Mouse (Mus musculus) megakaryocyte, adult 5-6 weeks (primary cell): ENCODE data around the gene Lrrc8b. TPM values are rescaled to one million over a fixed set of nuclear protein-coding genes. Genes with fewer than 3 reads are reported as not detected.

Experiments
- total RNA-seq, 2 experiments: library from RNA; stranded (forward) in 1 of 2; stranded (reverse) in 1 of 2; fragments of 153-499, 151-499 nt in 1 of 2; fragments of 221-1000, 200-1000 nt in 1 of 2; gene quantifications; 2 replicates each; pipeline versions ENCODE4 v1.2.3 to v1.2.4; 2015 to 2017

Gene Lrrc8b
- total RNA-seq, 2 experiments from 2014 or later = 9.6 to 23.7 TPM

Other genes starting within 250 kb of the Lrrc8b start
- gene Gbp10, start 176.2 kb upstream of the Lrrc8b start, total RNA-seq (2015) = not detected in 2 replicates
- gene Gbp10, start 176.2 kb upstream of the Lrrc8b start, total RNA-seq (2017) = not detected in 2 replicates
- gene Gm43302, start 122.1 kb upstream of the Lrrc8b start, total RNA-seq (2015) = not detected in 2 replicates
- gene Gm43302, start 122.1 kb upstream of the Lrrc8b start, total RNA-seq (2017) = not detected in 2 replicates
- 1.0 and 1.1 TPM in 2 replicates for gene Gbp6, start 122.1 kb upstream of the Lrrc8b start, total RNA-seq (2015)
- 2.2 and 2.6 TPM in 2 replicates for gene Gbp6, start 122.1 kb upstream of the Lrrc8b start, total RNA-seq (2017)
- gene Lrrc8c, start 103.6 kb downstream of the Lrrc8b start, total RNA-seq (2015) = 51.2 and 57.7 TPM in 2 replicates
- gene Lrrc8c, start 103.6 kb downstream of the Lrrc8b start, total RNA-seq (2017) = 9.7 and 12.2 TPM in 2 replicates